In the genomic region with DNA sequence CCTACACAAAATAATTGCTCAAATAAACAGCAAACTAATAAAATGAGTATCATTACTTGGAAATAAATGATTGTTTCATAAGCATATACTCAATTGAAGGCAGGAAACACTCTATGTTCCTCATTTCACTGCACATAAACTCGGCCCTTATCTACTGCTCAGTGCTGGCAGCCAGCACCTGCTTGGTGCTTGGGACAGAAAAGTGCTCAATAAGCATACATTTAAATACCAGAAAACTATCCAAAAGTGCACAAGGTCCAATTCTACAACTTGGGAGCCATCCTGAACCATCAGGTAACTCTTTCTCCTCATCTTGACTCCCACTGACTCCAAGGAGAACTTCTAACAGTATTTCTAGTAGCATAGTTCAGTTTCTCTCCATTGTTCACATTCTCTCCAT, we compare ENCODE assay signal across 29 mouse cellular contexts. TPM values are rescaled to one million over a fixed set of nuclear protein-coding genes. Genes with fewer than 3 reads are reported as not detected.
DNase-seq lines count a peak whose midpoint lies in the region; ATAC-seq lines count a peak whose summit lies in the region.
"Had no signal": no experiment of that assay in that cellular context is flagged by ENCODE, and none has a peak within 500 bp of the region (broad histone marks: within the 10 kb centered on the region; RNA-seq: fewer than 3 reads in every experiment).

No protein-coding gene starts in this region.

- no peaks in the 10 kb centered on the region for H3K27me3 ChIP-seq in heart, embryonic 16.5 days (ENCODE audit: control insufficient read depth, insufficient read depth, low read length)
- H3K27me3 ChIP-seq: forebrain, embryonic 12.5 days; heart, embryonic 13.5 days; hindbrain, embryonic 15.5 days; liver, embryonic 12.5 days; neural tube, embryonic 12.5 days; Patski had no signal

- ATAC-seq in heart, embryonic 16.5 days (replicated peaks; ENCODE audit: extremely low read depth, insufficient read depth, low FRiP score), result no peak
- peak; percentile 72 for ATAC-seq in megakaryocyte progenitor cell, adult 5-6 weeks (replicated peaks; ENCODE audit: poor library complexity)
- ATAC-seq: forebrain, postnatal 0 days; liver, embryonic 12.5 days; liver, postnatal 0 days; midbrain, embryonic 16.5 days; Patski had no signal

- intact Hi-C loops in heart, postnatal 10 days (cut with DNase I), result no loop called here

- no peak overlapping the region for H3K4me2 ChIP-seq in heart, embryonic 16.5 days (ENCODE audit: low read depth, low read length)
- H3K4me2 ChIP-seq: forebrain, embryonic 12.5 days; heart, embryonic 13.5 days; hindbrain, embryonic 15.5 days; liver, embryonic 12.5 days; neural tube, embryonic 12.5 days had no signal

- no peaks in the 10 kb centered on the region for H3K36me3 ChIP-seq in heart, embryonic 16.5 days (ENCODE audit: control insufficient read depth, insufficient read depth)
- H3K36me3 ChIP-seq: forebrain, embryonic 12.5 days; hindbrain, embryonic 15.5 days; neural tube, embryonic 12.5 days had no signal

- H3K4me1 ChIP-seq in heart, embryonic 16.5 days (ENCODE audit: control insufficient read depth, insufficient read depth, low read length), result peaks cover 36% of the 10 kb centered on the region
- H3K4me1 ChIP-seq: forebrain, embryonic 12.5 days; neural tube, embryonic 12.5 days had no signal

- DNase-seq in heart, postnatal 10 days, result no peak
- DNase-seq in A20 (ENCODE audit: low read depth, low spot score) (peak; percentile 27), MEL-GATA-1-ER (ENCODE audit: extremely low read depth, low read depth) (peak; percentile 62)
- DNase-seq in left cerebral cortex, adult 18-20 months (ENCODE audit: low spot score in 2 of 2), result no peak
- DNase-seq in frontal cortex, postnatal 14 days (ENCODE audit: low spot score in 2 of 2), result no peak
- DNase-seq: adrenal gland, postnatal 10 days; cerebellum, adult 11-12 months; cerebellum, adult 9-11 months; forebrain, postnatal 0 days; gastrocnemius, postnatal 10 days; heart, adult 11 months; kidney, adult 18-20 months; kidney, postnatal 4 days; left cerebral cortex, postnatal 4 days; liver, postnatal 0 days; lung, postnatal 36 days; right cerebral cortex, postnatal 4 days; thymus, adult 18-20 months; thymus, postnatal 25 days had no signal

- 30% methylated on average over 1 of the region's 1 CpGs for WGBS in heart, embryonic 16.5 days

- H3K9me3 ChIP-seq in heart, embryonic 16.5 days (replicated peaks; ENCODE audit: control insufficient read depth, low read length), result no peaks in the 10 kb centered on the region
- H3K9me3 ChIP-seq: forebrain, embryonic 12.5 days; heart, embryonic 13.5 days; hindbrain, embryonic 15.5 days; liver, embryonic 12.5 days; neural tube, embryonic 12.5 days had no signal

- peak overlapping the region; percentile 66; the same call in 1 of the 2 replicates for H3K27ac ChIP-seq in heart, embryonic 16.5 days (ENCODE audit: low read length)
- H3K27ac ChIP-seq: forebrain, embryonic 12.5 days; heart, embryonic 13.5 days; hindbrain, embryonic 15.5 days; liver, embryonic 12.5 days; neural tube, embryonic 12.5 days had no signal

- H3K4me3 ChIP-seq in heart, embryonic 16.5 days (ENCODE audit: low read length), result no peak overlapping the region
- H3K4me3 ChIP-seq: erythroblast, embryonic 14.5 days; forebrain, embryonic 12.5 days; heart, embryonic 13.5 days; hindbrain, embryonic 15.5 days; liver, embryonic 12.5 days; neural tube, embryonic 12.5 days had no signal

- H3K9ac ChIP-seq in heart, embryonic 16.5 days (ENCODE audit: low read length), result no peak overlapping the region
- H3K9ac ChIP-seq: forebrain, embryonic 12.5 days; forebrain, postnatal 0 days; heart, embryonic 13.5 days; hindbrain, embryonic 15.5 days; liver, embryonic 12.5 days; liver, postnatal 0 days; neural tube, embryonic 12.5 days had no signal

RNA-seq across cellular contexts. Expression of a gene that starts 16.9 kb away (rescaled TPM):
- polyA plus RNA-seq in heart, embryonic 16.5 days (2015; fragmentation: Nextera tagmentation; extraction: Ambion mirVana), result 54.1 and 55.4 TPM in 2 replicates
- total RNA-seq in heart, postnatal 10 days (2021), result 10 to 100 TPM; 75.4 to 77.0 TPM
- total RNA-seq in megakaryocyte progenitor cell, adult 5-6 weeks (2015), result 99.3 and 115 TPM in 2 replicates
- total RNA-seq in megakaryocyte progenitor cell, adult 5-6 weeks (2017), result 10.5 and 16.2 TPM in 2 replicates
- 100 to 1,000 TPM; 107 to 108 TPM for total RNA-seq in left cerebral cortex, adult 18-20 months (2021)

RNA-seq across cellular contexts. Expression of a gene that starts 53.4 kb away (rescaled TPM):
- polyA plus RNA-seq in heart, embryonic 16.5 days (2015; fragmentation: Nextera tagmentation; extraction: Ambion mirVana), result 75.8 and 81.4 TPM in 2 replicates
- total RNA-seq in heart, postnatal 10 days (2021), result 10 to 100 TPM; 62.0 to 72.8 TPM
- total RNA-seq in megakaryocyte progenitor cell, adult 5-6 weeks (2015), result 64.1 and 76.7 TPM in 2 replicates
- 116 and 161 TPM in 2 replicates for total RNA-seq in megakaryocyte progenitor cell, adult 5-6 weeks (2017)
- total RNA-seq in left cerebral cortex, adult 18-20 months (2021), result 10 to 100 TPM; 81.2 to 87.6 TPM

Comparison
In these comparisons a context has a peak if more than half of its experiments do, and no peak if none do; other contexts are left out.
1. DNase-seq: peak in A20 (single experiment) and MEL-GATA-1-ER (single experiment); none in heart, postnatal 10 days (0 of 2), left cerebral cortex, adult 18-20 months (0 of 2) and frontal cortex, postnatal 14 days (0 of 2).